Mouse (Mus musculus) kidney, adult 2 months (tissue): ENCODE measurements around the gene Casp3. TPM values are rescaled to one million over a fixed set of nuclear protein-coding genes. Genes with fewer than 3 reads are reported as not detected.

ENCODE experiments used
- DNase-seq: peaks from one replicate; pipeline ENCODE4 v3.0.0; 2021
- H3K27ac ChIP-seq: fragments of 200-500 bp; 2 replicates; pipeline ENCODE4 v1.5.1; 2012; ENCODE audit warnings: low read depth, low read length, control low read depth, inconsistent platforms; ENCODE audit not compliant: insufficient read depth
- H3K27me3 ChIP-seq: fragments of 200-500 bp; replicated peaks from 2 replicates; pipeline ENCODE4 v1.6.1; 2012; ENCODE audit warnings: mild to moderate bottlenecking, moderate library complexity, low read length, inconsistent platforms; ENCODE audit not compliant: control insufficient read depth, insufficient read depth
- H3K36me3 ChIP-seq: fragments of 200-500 bp; 2 replicates; pipeline ENCODE4 v1.6.1; 2012; ENCODE audit warnings: mild to moderate bottlenecking, moderate library complexity, low read length, inconsistent platforms; ENCODE audit not compliant: control insufficient read depth, insufficient read depth
- H3K4me1 ChIP-seq: fragments of 200-500 bp; 2 replicates; pipeline ENCODE4 v1.6.1; 2011; ENCODE audit warnings: low read length; ENCODE audit not compliant: control insufficient read depth, insufficient read depth
- H3K4me3 ChIP-seq: fragments of 200-500 bp; 2 replicates; pipeline ENCODE4 v1.5.1; 2011; ENCODE audit warnings: mild to moderate bottlenecking, low read depth, low read length, control low read depth; ENCODE audit not compliant: insufficient read depth
- CTCF ChIP-seq: fragments of 200-500 bp; conservative IDR thresholded peaks from 2 replicates; pipeline ENCODE4 v1.5.1; 2011; ENCODE audit warnings: low read depth, mild to moderate bottlenecking, control low read depth, low read length, moderate library complexity, mixed read lengths; ENCODE audit not compliant: insufficient read depth, insufficient read length
- POLR2A ChIP-seq: fragments of 200-500 bp; IDR thresholded peaks from one replicate; pipeline ENCODE4 v1.6.1; 2011; ENCODE audit warnings: low read depth, low read length, control low read depth
- WGBS: fragments of 180-500 bp; shearing (Covaris S2); methylation state at CpG from one replicate; pipeline ENCODE4 v1.1.7; 2018; 5-methylcytosine and 5-hydroxymethylcytosine counted together
- polyA plus RNA-seq: library from polyadenylated mRNA; depleted of rRNA; stranded (reverse); fragments of >200 nt; gene quantifications from 2 replicates; pipeline ENCODE4 v1.2.3, GENCODE M21; 2012

Gene Casp3
- polyA plus RNA-seq, 1 experiment: 9.2 TPM

GRCm38 (mm10) chr8:46596530-46596929, 20.6 kb upstream of the Casp3 start:
- no peaks in the 10 kb centered on the region for H3K36me3 ChIP-seq
- DNase-seq: no peak
- 96% methylated on average over 2 of the region's 2 CpGs for WGBS
- H3K4me1 ChIP-seq: peaks cover 4% of the 10 kb centered on the region; the same call in 1 of the 2 replicates
- TF ChIP-seq CTCF (no peak), POLR2A (no peak)
- H3K4me3 ChIP-seq: no peak overlapping the region
- no peaks in the 10 kb centered on the region for H3K27me3 ChIP-seq
- H3K27ac ChIP-seq: no peak overlapping the region

DNA sequence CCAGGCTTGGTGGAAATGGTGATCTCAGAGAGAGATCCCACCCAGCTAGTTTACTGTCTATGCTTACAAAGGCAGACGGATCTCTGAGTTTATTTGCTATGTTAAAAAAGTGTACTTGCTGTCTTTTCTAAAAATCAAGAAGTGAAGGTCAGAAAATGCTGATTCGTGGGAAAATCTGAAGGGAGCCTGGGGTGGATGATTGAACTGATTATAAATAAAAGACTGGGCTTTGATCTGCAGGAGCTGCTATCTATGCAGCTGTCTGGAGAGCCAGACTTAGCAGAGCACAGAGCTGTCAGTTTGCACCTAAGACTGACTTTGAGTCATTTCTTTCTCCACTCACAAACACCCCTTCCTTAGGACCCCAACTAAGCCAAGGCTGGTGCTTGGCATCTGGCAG, 19.7 kb upstream of the Casp3 start:
- no peaks in the 10 kb centered on the region for H3K27me3 ChIP-seq
- DNase-seq: no peak
- no peak for TF ChIP-seq POLR2A
- no peak for TF ChIP-seq CTCF
- no peak overlapping the region for H3K4me3 ChIP-seq
- no peak overlapping the region for H3K27ac ChIP-seq
- WGBS: 83% methylated on average over 2 of the region's 2 CpGs
- peaks cover 4% of the 10 kb centered on the region; the same call in 1 of the 2 replicates for H3K4me1 ChIP-seq
- no peaks in the 10 kb centered on the region for H3K36me3 ChIP-seq

DNA sequence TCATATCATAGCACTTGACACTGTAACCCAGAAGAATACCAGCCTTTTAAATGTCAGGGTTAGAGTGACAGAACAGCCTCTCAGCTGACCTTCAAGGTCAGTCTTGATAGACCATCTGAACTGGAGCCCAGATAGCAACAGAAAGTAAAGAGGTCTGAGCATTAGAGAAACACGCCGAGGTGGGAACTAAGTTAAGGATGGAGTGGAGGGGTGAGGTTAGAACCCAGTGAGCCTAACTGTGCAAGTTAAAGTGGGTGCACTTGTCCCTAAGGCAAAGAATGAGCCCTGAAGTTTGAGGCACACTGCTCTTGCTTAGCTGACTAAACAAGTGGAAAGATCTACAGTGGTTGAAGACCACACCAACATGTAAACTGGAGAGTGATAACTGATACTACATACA, 19.0 kb upstream of the Casp3 start:
- H3K27me3 ChIP-seq: no peaks in the 10 kb centered on the region
- TF ChIP-seq POLR2A (no peak), CTCF (no peak)
- H3K36me3 ChIP-seq: no peaks in the 10 kb centered on the region
- WGBS: 90% methylated on average over 2 of the region's 2 CpGs
- peaks cover 4% of the 10 kb centered on the region; the same call in 1 of the 2 replicates for H3K4me1 ChIP-seq
- H3K27ac ChIP-seq: no peak overlapping the region
- no peak overlapping the region for H3K4me3 ChIP-seq
- no peak for DNase-seq

DNA sequence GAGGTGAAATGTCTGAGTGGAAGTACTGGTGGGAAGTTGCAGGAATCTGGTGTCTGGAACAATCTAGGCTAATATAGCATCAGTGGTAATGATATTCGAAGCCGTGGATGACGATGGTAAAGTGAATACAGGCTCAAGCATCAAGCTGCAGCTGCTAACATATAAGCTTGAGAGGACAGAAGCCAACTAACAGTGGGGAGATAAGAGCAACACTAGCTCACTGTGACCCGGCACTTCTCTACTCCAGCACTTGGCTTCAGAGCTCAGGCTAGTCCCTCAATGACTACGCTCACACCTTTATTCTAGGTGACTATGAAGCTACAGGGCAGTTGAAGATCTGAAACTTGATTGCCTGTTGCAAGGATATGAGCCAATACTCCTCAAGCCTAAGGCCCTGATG, 18.3 kb upstream of the Casp3 start:
- 99% methylated on average over 5 of the region's 5 CpGs for WGBS
- no peak for DNase-seq
- Histone ChIP-seq H3K4me3 (no peak overlapping the region), H3K27me3 (no peaks in the 10 kb centered on the region), H3K4me1 (peaks cover 4% of the 10 kb centered on the region; the same call in 1 of the 2 replicates), H3K36me3 (no peaks in the 10 kb centered on the region), H3K27ac (no peak overlapping the region)
- TF ChIP-seq CTCF (no peak), POLR2A (no peak)

DNA sequence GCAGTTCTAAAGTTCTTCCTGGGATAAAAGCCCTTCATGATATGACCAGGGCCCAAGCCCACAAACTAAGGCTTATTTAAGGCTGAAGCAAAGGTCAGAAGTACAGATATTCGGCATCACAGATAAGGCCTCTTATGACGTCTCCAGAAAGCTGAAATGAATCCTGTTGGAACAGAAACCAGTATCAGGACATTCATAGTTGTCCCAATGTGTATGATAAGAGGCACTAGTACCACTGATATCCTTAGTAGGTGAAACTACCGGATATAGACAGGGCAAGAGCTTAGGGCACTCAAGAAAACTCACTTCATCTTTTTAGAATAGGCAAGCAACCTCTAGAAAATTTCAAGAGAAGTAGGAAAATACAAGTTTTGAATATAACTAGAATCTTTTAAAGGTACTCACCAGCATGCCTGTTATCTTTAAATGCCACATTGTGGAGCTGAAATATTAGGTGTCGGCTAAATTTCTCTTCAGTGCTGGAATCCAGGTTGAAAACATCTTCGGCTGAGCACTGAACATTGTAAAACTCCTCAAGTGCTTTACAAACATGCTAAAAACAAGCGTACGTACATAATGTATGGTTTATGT, 17.7 kb upstream of the Casp3 start:
- no peak for DNase-seq
- no peaks in the 10 kb centered on the region for H3K27me3 ChIP-seq
- H3K27ac ChIP-seq: no peak overlapping the region
- H3K4me3 ChIP-seq: no peak overlapping the region
- no peak for TF ChIP-seq POLR2A
- TF ChIP-seq CTCF: no peak
- no peaks in the 10 kb centered on the region for H3K36me3 ChIP-seq
- H3K4me1 ChIP-seq: peaks cover 4% of the 10 kb centered on the region; the same call in 1 of the 2 replicates
- 96% methylated on average over 7 of the region's 7 CpGs for WGBS

- no peak overlapping the region for H3K4me3 ChIP-seq
- H3K36me3 ChIP-seq: no peaks in the 10 kb centered on the region; the same call in 1 of the 2 replicates
- 57% methylated on average over 10 of the region's 10 CpGs for WGBS
- DNase-seq: no peak
- TF ChIP-seq CTCF (no peak), POLR2A (no peak)
- H3K27me3 ChIP-seq: no peaks in the 10 kb centered on the region
- no peak overlapping the region for H3K27ac ChIP-seq
- no peaks in the 10 kb centered on the region for H3K4me1 ChIP-seq
These were observed 16.0 kb upstream of the Casp3 start for GRCm38 (mm10) chr8:46600959-46601707.

DNA sequence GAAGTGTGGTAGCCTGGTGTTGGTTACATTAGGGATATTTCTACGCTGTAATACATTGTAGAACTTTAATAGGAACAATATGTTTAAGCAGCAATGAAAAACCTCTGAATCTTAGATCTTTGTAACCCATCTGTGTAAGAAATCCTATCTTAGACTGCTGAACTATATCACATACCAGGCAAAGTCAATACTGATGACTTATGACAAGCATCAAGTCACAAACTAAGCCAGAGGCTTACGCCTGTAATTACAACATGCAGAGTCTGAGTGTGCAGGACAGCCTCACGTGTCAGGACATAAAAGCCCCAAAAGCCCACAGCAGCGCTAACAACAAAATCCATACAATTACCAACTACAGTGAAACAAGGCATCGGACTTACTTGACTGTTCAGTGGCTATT, 13.5 kb upstream of the Casp3 start:
- no peak for DNase-seq
- Histone ChIP-seq H3K36me3 (no peaks in the 10 kb centered on the region; the same call in 1 of the 2 replicates), H3K4me1 (no peaks in the 10 kb centered on the region), H3K27ac (no peak overlapping the region), H3K4me3 (no peak overlapping the region), H3K27me3 (no peaks in the 10 kb centered on the region)
- TF ChIP-seq CTCF: no peak
- WGBS: 94% methylated on average over 5 of the region's 5 CpGs
